Mouse (Mus musculus) layer of hippocampus, postnatal 25 days (tissue): ENCODE data around the gene Dab2. TPM values are rescaled to one million over a fixed set of nuclear protein-coding genes. Genes with fewer than 3 reads are reported as not detected.

Experiments
- DNase-seq, 2 experiments: peaks; one replicate each; pipeline ENCODE4 v3.0.0; 2022; ENCODE audit warnings: mixed read lengths in 2 of 2, low spot score in 1 of 2; ENCODE audit errors: extremely low spot score in 1 of 2
- total RNA-seq, 2 experiments: library from RNA; stranded (reverse); gene quantifications; 2 replicates each; pipeline ENCODE4 v1.2.3; 2021

The Dab2 gene
- 10 to 100 TPM; 10.7 to 14.1 TPM for total RNA-seq

DNA sequence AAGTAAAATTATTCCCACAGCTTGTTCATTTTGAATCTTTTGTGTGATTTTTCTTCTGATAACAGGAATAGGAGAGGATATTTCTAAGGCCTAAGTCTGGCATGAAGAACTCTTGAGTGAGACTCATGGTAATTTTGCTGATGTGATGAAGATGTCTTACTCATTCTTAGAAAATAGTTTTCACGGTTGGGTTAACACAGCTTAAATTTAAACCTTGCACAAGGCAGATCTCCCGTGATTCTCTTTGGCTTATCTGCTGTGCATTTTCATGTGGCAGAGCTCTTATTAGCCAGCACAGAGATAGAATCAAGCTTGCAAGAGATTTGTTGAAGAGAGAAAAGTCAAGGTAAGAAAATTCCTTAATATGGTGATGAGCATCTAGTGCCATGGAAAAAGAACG lies at the start of gene Dab2:
Gene Dab2, plus strand, starts transcription at position 235 of the 400 bp plus-strand sequence.
- no peak for DNase-seq

DNA sequence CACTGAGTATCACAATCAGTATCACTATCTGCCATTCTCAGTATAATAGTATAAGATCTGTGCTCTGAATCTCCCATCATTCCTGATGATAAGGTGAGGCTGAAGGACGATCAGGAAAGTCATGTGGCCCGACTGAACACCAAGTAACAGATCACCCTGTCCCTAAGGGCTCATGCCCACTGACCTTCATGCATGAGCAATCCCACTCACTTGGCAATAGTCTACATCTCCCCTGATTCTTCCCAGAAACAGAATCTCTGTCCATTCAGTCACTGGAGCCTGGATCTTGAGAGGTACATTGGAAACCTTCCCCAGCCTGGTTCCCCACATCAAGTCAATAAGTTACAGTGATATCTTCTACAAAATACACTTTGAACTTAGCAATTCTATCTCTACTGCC lies 46.1 kb upstream of the Dab2 start:
- no peak for DNase-seq

DNA sequence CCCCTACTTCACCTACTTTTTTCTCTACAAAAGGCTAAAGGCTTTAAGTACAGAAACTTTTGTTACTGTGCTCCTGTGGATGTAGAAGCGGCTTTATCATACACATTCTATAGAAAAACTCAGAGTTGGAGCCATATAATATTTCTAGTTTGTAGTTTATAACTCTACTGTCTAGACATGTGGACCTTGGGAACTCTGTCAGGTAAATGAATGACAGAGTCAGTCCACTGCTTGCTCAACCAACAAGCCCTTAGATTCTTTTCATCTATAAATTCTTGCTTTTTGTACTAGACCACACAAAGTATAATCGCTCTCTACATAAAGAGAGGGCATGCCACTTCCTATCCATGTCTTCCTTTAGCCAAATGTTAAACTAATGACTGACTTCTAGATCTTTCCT lies 45.2 kb upstream of the Dab2 start:
- DNase-seq = no peak

GRCm38 (mm10) chr15:6257049-6257448 lies 42.5 kb upstream of the Dab2 start:
- DNase-seq = no peak

DNA sequence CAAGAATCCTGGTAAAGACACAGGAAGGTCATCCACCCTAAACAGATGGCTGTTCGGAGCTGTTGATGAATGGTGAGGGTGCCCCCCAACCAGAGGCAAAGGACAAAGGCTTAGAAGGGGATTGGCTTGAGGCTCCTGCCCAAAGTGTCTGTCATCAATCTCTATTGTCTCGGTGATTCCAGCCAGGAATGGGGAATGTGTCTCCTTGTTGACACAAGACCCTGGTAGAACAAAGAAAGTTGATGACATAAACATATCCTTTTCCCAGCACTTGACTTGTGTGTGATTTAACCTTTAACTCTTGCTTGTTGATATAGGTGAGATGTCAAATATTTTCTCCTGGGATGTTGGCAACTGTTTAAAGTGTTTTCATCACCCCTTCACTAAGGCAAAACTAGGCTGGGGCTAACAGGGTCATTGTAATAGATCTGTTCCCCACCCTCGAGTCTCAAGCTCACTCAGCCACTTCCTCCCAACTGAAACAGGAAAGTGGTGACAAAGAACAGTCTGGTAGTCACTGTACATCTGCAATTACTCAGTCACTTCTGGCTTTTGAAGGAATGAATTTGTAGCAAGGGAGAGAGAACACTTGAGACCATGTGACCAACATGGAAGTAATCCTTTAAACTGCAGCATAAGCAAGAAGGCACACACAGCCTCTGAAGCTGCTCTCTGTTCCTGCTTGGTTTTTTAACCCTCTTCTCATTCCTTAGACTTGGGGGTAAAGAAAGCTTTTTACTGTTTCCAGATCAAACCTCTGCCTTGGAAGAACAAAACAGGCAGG lies 39.4 kb upstream of the Dab2 start:
- no peak for DNase-seq

DNA sequence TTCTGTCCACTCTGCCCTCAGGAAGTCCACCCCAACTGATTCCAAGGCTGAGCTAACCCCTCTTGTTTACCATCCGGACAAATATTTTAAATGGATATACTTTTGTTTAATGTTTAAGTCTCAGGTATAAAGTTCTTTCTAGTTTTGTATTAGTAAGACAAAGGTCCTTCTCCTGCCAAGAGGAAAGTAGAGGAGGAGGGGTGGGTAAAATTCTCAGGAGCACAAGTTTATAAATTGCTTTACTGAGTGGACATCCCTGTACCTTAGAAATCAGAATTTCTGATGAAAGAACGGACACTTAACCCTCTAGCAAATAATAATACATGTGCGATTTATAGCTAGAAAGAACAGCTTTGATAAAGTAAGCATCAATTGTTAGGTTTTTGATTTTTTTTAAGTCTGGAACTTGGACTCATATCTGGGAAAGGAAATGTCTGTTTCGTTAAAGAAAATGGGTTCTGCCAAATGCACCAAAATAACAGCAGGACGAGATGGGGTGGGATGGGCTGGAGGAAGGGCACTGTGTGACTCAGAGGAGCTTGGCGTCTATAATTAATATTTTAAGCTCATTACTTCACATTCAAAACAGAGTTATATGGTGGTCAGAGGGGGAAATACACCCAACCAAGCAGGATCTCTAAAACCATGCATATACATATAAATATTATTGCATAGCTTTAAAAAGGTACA lies 38.7 kb upstream of the Dab2 start:
- DNase-seq = no peak

DNA sequence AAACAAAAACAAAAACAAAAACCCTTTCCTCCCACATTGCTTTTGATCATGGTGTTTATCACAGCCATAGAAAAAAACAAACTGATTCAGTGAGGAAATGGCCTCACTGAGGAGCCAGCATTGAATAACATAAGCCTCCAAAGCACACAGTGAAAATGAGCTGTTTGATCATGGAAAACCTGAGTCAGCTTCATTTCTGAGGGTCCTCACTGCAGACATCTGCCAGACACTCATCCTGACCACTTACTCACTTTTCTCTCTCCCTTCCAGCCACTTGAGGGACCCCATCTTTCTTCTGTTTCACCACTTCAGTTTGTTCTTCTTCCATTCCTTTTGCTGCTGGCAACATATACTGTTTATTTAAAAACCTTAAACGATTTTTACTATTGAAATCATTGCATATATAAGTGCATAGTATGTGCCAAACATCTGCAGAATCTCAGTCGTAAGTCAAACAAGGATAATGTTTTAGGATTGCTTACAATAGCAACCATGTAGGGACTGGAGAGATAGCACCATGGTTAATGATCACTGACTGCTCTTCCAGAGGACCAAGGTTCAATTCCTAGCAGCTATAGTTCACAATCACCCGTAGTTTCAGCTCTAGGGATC lies 32.3 kb upstream of the Dab2 start:
- no peak for DNase-seq

DNA sequence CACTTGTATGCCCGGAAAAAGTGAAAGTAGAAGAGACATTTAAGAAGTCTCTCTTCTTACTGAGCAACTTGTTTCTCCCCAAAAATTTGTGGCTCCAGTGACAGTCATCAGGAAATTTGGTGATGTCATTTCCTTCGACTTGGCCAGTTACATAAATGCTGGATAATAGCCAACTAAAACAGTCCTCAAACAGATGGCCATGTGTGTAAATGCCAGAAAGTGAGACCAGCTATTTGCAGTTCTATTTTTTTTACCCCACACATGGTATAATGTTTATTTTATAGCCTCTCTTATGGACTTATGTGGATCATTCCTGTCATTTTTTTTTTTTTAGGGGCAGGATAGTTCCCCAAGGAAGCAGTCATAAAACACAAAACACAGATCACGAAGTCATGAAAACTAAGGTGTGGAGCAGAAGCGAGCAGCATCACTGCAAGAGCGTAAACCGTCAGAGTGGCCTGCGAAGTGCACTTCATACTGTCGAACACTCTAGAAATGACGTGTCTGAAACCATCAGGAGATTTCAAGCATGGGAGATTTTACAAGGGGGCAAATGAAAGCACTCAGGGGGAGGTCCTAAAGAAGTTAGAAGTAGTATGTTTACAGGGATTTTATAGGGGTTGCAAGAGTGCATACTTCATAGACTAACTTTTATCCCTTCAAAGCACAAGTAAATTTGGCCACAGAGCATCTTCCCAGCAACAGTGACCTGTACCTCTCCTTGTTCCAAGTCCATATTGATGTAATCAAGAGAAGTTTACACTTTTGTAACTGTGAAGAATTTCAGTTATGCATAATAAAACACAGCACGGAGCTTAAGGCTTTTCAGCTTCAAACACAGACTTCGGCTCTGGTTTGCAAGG lies 20.8 kb upstream of the Dab2 start:
- no peak for DNase-seq

DNA sequence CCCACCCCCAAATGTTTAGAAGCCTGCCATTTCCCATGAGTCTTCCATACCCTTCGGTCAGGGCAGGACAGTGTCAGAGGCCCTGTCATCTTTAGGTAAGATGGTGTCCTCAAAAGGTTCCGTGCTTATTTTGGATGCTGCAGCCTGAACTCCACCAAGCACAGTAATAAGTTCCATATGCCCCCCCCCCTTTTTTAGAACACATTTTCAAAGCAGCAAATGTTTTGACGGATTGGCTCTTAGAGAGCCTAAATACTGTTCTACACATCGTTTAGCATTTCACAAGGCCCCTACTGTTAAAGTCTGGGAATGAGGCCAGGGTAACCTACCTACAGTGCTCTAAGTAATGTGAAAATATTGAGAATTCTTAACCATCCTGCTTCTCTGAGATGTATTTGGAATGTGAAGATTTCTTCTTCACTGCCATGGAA lies 19.6 kb upstream of the Dab2 start:
- no peak for DNase-seq

- DNase-seq = no peak
These were observed 16.3 kb upstream of the Dab2 start for GRCm38 (mm10) chr15:6283249-6283648.

DNA sequence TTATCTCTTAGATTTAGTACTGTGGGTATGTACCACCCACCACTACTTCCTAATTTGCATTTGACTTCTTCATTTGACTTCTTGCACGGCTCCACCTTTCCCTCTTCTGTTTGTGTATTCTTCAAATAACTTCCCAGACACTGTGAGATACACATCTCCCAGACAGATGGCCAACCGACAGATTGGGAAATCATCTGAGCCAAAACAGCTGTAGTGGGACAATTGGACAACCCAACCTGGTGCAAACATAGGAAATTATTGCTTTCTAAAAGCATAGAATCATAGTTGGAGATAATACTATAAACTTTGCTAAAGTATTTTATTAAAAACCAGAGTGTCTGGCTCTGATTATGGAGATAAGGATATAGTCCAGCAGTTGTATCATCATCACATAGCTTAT lies 3.5 kb upstream of the Dab2 start:
- no peak for DNase-seq

- DNase-seq = no peak
These were observed 862 bp upstream of the Dab2 start for GRCm38 (mm10) chr15:6298726-6299125.

DNA sequence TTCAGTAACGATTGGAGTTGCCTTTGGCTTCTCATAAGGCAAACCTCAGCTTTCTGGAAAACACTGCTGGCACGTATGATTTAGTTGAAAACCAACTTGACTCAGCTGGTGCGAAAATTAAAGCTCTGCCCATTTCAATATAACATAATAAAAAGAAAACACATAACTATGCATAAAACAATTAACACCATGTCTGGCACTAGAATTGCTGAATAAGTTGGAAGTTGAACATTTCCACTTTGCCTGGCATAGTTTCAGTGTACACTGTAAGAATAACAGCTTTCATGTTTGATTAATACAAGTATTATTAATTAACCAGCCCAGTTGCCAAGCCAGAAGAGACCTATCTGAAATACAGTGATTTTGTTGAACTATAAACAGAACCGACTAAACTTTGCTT lies 2.6 kb downstream of the Dab2 start:
- no peak for DNase-seq

DNA sequence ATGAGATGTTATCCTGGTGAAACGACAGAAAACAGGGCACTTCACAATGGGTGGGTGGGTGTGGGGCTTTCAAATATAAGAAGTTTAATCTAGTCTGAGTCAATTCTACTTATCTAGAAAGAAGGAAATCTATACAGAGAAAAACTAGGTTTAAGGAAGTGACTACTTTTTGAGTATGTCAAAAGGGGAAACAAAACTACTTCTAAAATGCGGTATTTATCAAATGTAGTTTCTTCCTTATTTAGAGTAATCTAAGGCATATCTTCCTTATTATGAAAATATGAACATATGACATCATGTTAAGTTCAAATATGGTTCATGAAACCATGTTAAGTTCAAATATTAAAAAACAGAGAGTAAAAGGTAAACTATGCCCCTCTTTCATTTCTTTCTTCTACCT lies 4.2 kb downstream of the Dab2 start:
- DNase-seq = no peak

DNA sequence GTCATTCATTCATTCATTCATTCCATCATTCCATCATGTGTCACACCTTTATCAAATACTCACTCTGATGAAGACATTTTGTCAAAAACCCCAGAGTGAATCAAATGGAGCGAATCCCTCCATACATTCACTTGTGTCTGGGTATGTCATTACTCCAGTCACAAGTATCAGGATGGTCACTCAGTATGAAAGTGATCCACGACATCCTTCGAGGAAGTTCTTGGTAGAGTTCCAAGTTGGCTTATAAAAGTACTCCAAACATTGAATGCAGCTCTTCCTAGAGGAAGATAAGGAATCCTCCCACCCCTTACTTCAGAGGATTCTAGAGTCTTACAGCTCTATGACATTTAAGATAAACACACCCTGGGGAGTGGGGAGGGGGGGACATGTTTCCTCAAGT lies 10.0 kb downstream of the Dab2 start:
- no peak for DNase-seq

DNA sequence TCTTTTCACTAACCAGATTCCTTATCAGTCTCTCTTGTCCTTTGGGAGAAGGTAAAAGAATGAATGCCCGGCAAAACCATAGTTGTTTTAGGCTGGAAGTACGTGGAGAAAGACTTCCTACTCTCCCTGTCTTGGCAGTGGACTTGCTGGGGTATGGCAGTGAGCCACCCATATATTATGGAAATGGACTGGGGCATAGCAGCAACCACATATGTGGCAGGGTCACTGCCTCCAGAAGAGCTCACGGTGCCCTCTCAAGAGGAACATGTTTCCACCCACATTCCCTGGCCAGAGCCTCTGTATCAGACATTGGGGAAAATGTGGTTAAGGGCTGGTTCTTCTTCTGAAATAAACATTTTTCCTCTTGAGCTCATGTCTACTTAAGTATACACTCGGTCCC lies 10.8 kb downstream of the Dab2 start:
- no peak for DNase-seq

GRCm38 (mm10) chr15:6312396-6312795 lies 12.8 kb downstream of the Dab2 start:
- no peak for DNase-seq

DNA sequence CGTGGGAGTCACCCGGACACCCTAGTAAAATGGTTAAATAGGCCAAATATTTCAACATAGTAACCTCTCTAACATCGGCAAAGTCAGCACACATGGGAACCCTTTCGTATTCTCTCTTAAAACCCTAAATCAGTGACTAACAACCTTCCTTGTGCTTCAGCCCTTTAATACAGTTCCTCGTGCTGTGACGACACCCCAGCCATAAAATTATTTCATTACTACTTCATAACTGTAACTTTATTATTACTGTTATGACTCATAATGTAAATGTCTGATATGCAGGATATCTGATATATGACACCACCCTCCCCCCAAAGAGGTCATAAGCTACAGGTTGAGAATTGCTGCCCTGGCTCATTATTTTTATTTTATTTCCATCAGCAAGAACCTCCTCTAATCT lies 19.8 kb downstream of the Dab2 start:
- no peak for DNase-seq

DNA sequence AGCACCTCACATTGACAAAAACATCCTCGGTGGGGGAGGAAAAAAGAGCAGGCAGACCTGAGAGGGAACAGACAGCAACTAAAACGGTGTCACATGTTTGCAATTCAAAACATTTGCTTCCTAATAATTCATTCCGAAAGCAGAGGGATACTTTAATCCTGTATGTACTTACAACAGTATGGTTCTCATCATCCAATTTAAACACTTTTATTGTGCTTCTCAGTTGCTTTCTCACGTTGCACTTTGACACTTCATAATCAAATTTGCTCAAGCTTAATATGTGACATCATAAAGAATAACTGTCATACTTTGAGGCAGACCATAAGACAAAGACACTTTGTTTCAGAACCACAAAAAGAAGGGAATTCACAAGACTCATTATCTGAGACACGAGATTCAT lies 20.9 kb downstream of the Dab2 start:
- DNase-seq = no peak

GRCm38 (mm10) chr15:6321263-6321662 lies 21.7 kb downstream of the Dab2 start:
- no peak for DNase-seq

GRCm38 (mm10) chr15:6322311-6322710 lies 22.7 kb downstream of the Dab2 start:
- DNase-seq = no peak
